Mouse (Mus musculus): Measurements from ENCODE around the gene Znhit3.

DNA sequence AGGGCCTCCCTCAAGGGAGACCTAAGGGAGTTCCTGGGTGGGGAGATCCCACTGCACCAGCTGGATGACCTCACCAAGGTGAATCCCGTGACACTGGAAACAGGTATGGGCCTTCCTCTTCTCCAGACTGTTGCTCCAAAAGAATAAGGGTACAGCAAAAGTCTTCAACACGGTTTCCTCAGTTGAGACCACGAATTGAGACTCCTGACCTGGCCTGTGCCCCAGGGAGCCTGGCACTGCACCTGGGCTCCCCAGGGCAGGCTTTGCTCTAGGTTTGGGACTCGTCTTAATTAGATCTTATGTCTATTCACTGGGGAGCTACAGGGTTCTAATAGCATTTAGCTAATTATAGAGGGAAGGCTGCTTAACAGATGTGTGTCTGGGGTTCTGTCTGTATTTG, 30.9 kb downstream of the Znhit3 start:
- TF ChIP-seq CTCF (IDR thresholded peaks at IDR 0.05; ENCODE audit: borderline replicate concordance, extremely low read depth, insufficient read depth, insufficient read length) (no peak), POLR2A (IDR thresholded peaks at IDR 0.05; ENCODE audit: borderline replicate concordance, extremely low read depth, insufficient read depth, insufficient read length, poor library complexity, severe bottlenecking) (no peak)

Data from brain, embryonic 14.5 days (tissue).